15 mouse cellular contexts compared by ENCODE assay signal in the genomic region with DNA sequence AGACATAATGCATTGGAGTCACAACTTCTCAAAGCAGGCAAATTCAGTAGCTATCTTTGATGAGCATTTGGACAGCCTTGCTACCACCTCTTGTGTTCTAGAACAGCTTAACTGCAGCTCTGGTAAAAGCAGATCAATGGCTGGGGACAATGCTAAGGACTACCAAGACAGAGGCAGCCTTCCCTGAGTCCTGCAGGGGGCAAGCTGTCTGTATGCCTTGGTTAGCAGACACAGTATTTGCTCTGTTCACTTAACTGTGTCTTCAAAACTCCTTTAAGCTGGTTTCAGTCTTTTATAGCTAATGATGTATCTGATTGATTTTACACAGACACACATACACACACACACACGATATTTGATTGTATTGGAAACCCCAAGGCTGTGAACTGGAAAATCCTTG.
DNase-seq lines count a peak whose midpoint lies in the region; ATAC-seq and TF ChIP-seq lines count a peak whose summit lies in the region.
"Had no signal": no experiment of that assay in that cellular context is flagged by ENCODE, and none has a peak within 500 bp of the region (broad histone marks: within the 10 kb centered on the region; RNA-seq: fewer than 3 reads in every experiment).

No protein-coding gene starts in this region.

- no peak overlapping the region for H3K4me2 ChIP-seq in heart, postnatal 0 days (ENCODE audit: low read depth, low read length)
- H3K4me2 ChIP-seq: heart, embryonic 13.5 days; midbrain, embryonic 13.5 days had no signal

- H3K27ac ChIP-seq in heart, postnatal 0 days (ENCODE audit: low read depth): no peak overlapping the region
- H3K27ac ChIP-seq: heart, embryonic 13.5 days; midbrain, embryonic 13.5 days had no signal

- no peak for TF ChIP-seq POLR2A in lung, adult 2 months (IDR thresholded peaks at IDR 0.05; ENCODE audit: borderline replicate concordance, extremely low read depth, low read depth, low read length)

- DNase-seq in heart, postnatal 0 days (ENCODE audit: low spot score): no peak
- no peak for DNase-seq in heart, postnatal 10 days
- no peak for DNase-seq in lung, adult 2 months
- no peak for DNase-seq in lung, adult 18-20 months
- peak; percentile 16 for DNase-seq in NIH3T3 (ENCODE audit: low read depth)
- DNase-seq in lung, postnatal 14 days: peak; percentile 11
- DNase-seq in thymus, postnatal 25 days: no peak
- no peak for DNase-seq in cerebellum, postnatal 36 days
- DNase-seq: kidney, postnatal 4 days; left cerebral cortex, postnatal 4 days; thymus, postnatal 14 days had no signal

- ATAC-seq in heart, postnatal 0 days (ENCODE audit: insufficient read depth, low read depth): no peak
- ATAC-seq: forebrain, embryonic 14.5 days; intestine, embryonic 16.5 days; midbrain, embryonic 13.5 days had no signal

- peaks cover 5% of the 10 kb centered on the region; the same call in 1 of the 2 replicates for H3K36me3 ChIP-seq in heart, postnatal 0 days (replicated peaks; ENCODE audit: control insufficient read depth, insufficient read depth, low read length)
- H3K36me3 ChIP-seq: midbrain, embryonic 13.5 days had no signal

- no peak overlapping the region for H3K4me3 ChIP-seq in heart, postnatal 0 days (ENCODE audit: low read depth, low read length)
- H3K4me3 ChIP-seq in lung, adult 2 months (replicated peaks; ENCODE audit: extremely low read depth, low read depth, low read length): no peak overlapping the region
- H3K4me3 ChIP-seq: heart, embryonic 13.5 days; midbrain, embryonic 13.5 days had no signal

- no peaks in the 10 kb centered on the region for H3K27me3 ChIP-seq in heart, postnatal 0 days (ENCODE audit: control insufficient read depth, insufficient read depth, low read length)
- H3K27me3 ChIP-seq: heart, embryonic 13.5 days; midbrain, embryonic 13.5 days had no signal

- no peaks in the 10 kb centered on the region for H3K9me3 ChIP-seq in heart, postnatal 0 days (replicated peaks; ENCODE audit: control insufficient read depth, low read length)
- H3K9me3 ChIP-seq: heart, embryonic 13.5 days; midbrain, embryonic 13.5 days had no signal

- no peak overlapping the region for H3K9ac ChIP-seq in heart, postnatal 0 days (replicated peaks; ENCODE audit: low read depth, low read length)
- H3K9ac ChIP-seq: heart, embryonic 13.5 days; midbrain, embryonic 13.5 days had no signal

- peak; percentile 20 for TF ChIP-seq CTCF in heart, postnatal 0 days (IDR thresholded peaks at IDR 0.05; ENCODE audit: low read depth)
- TF ChIP-seq CTCF in lung, adult 2 months (IDR thresholded peaks at IDR 0.05; ENCODE audit: insufficient read depth, low read length): peak; percentile 35; the same call in 1 of the 2 replicates

- H3K4me1 ChIP-seq in heart, postnatal 0 days (ENCODE audit: control insufficient read depth, insufficient read depth): no peaks in the 10 kb centered on the region
- H3K4me1 ChIP-seq in lung, adult 2 months (ENCODE audit: control insufficient read depth, insufficient read depth, low read length): no peaks in the 10 kb centered on the region
- H3K4me1 ChIP-seq: heart, embryonic 13.5 days had no signal

- no peak for TF ChIP-seq EP300 in heart, postnatal 0 days (IDR thresholded peaks at IDR 0.05; ENCODE audit: low read depth)

- 82% methylated on average over 1 of the region's 1 CpGs for WGBS in heart, postnatal 0 days
- 90% methylated on average over 1 of the region's 1 CpGs for WGBS in lung, adult 2 months

- intact Hi-C loops in heart, postnatal 10 days (cut with DNase I): no loop called here

Comparison
In these comparisons a context has a peak if more than half of its experiments do, and no peak if none do; other contexts are left out.
1. DNase-seq: peak in NIH3T3 (single experiment) and lung, postnatal 14 days (single experiment); none in heart, postnatal 0 days (single experiment), heart, postnatal 10 days (0 of 2), lung, adult 2 months (single experiment), lung, adult 18-20 months (0 of 2), thymus, postnatal 25 days (single experiment) and cerebellum, postnatal 36 days (0 of 2).